In the genomic region with DNA sequence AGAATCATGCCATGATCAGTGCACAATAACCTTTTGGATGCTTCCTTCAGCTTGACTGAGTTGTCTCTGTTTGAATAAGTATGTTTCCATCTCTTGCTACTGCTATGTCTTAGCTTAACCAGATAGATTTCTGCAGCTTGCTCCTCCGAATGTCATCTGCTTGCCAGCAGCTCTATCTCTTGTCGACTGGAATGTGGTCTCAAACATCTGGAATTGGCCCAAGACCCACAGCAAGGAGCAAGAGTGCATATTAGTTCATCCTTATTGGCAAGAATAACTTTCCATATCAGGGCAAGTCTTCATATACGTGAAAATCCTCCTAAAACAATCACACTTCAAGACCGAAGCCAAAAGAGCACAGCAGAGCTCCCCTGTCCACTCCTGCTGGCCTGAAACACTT, we compare ENCODE assay signal across 30 mouse cellular contexts. TPM values are rescaled to one million over a fixed set of nuclear protein-coding genes. Genes with fewer than 3 reads are reported as not detected.
DNase-seq lines count a peak whose midpoint lies in the region; ATAC-seq and TF ChIP-seq lines count a peak whose summit lies in the region.
"Had no signal": no experiment of that assay in that cellular context is flagged by ENCODE, and none has a peak within 500 bp of the region (broad histone marks: within the 10 kb centered on the region; RNA-seq: fewer than 3 reads in every experiment).

No protein-coding gene starts in this region.

- H3K9me3 ChIP-seq in heart, postnatal 0 days (replicated peaks; ENCODE audit: control insufficient read depth, low read length) = no peaks in the 10 kb centered on the region
- no peaks in the 10 kb centered on the region for H3K9me3 ChIP-seq in lung, embryonic 14.5 days (ENCODE audit: low read depth, low read length)
- no peaks in the 10 kb centered on the region for H3K9me3 ChIP-seq in intestine, embryonic 16.5 days (ENCODE audit: control insufficient read depth, low read length)
- H3K9me3 ChIP-seq: forebrain, embryonic 13.5 days; heart, embryonic 10.5 days; hindbrain, embryonic 12.5 days; kidney, embryonic 15.5 days; limb, embryonic 15.5 days; liver, embryonic 15.5 days; megakaryocyte, embryonic 14.5 days; midbrain, embryonic 12.5 days; neural tube, embryonic 12.5 days had no signal

- no peaks in the 10 kb centered on the region for H3K27me3 ChIP-seq in heart, postnatal 0 days (ENCODE audit: control insufficient read depth, insufficient read depth, low read length)
- H3K27me3 ChIP-seq in lung, embryonic 14.5 days (ENCODE audit: insufficient read depth, low read length) = no peaks in the 10 kb centered on the region
- H3K27me3 ChIP-seq in intestine, embryonic 16.5 days (replicated peaks; ENCODE audit: control insufficient read depth, insufficient read depth, low read length) = 0 out of 2 replicates have a peak, but pooled peaks cover 2% of the 10 kb centered on the region
- H3K27me3 ChIP-seq: forebrain, embryonic 13.5 days; hindbrain, embryonic 12.5 days; limb, embryonic 15.5 days; midbrain, embryonic 12.5 days; neural tube, embryonic 12.5 days had no signal

- no peak for ATAC-seq in heart, postnatal 0 days (ENCODE audit: insufficient read depth, low read depth)
- peak; percentile 78 for ATAC-seq in lung, embryonic 14.5 days (ENCODE audit: insufficient read depth)
- no peak for ATAC-seq in intestine, embryonic 16.5 days
- ATAC-seq: activated CD4-positive, CD25-positive, alpha-beta regulatory T cell, adult 4 months; forebrain, embryonic 13.5 days; hindbrain, postnatal 0 days had no signal

- TF ChIP-seq EP300 in heart, postnatal 0 days (IDR thresholded peaks at IDR 0.05; ENCODE audit: low read depth) = no peak

- no peak for TF ChIP-seq CTCF in heart, postnatal 0 days (IDR thresholded peaks at IDR 0.05; ENCODE audit: low read depth)
- no peak for TF ChIP-seq CTCF in lung, embryonic 14.5 days (IDR thresholded peaks at IDR 0.05; ENCODE audit: low read depth)

- no peak overlapping the region for H3K27ac ChIP-seq in heart, postnatal 0 days (ENCODE audit: low read depth)
- H3K27ac ChIP-seq in lung, embryonic 14.5 days (ENCODE audit: low read depth) = no peak overlapping the region
- peak overlapping the region; percentile 42; the same call in 1 of the 2 replicates for H3K27ac ChIP-seq in intestine, embryonic 16.5 days (ENCODE audit: low read length)
- H3K27ac ChIP-seq: forebrain, embryonic 13.5 days; heart, embryonic 10.5 days; hindbrain, embryonic 12.5 days; hindbrain, postnatal 0 days; kidney, embryonic 15.5 days; layer of hippocampus, adult 2 months; limb, embryonic 15.5 days; liver, embryonic 15.5 days; midbrain, embryonic 12.5 days; neural tube, embryonic 12.5 days had no signal

- WGBS in heart, postnatal 0 days = 53% methylated on average over 4 of the region's 4 CpGs
- WGBS in lung, embryonic 14.5 days = 41% methylated on average over 4 of the region's 4 CpGs
- 55% methylated on average over 4 of the region's 4 CpGs for WGBS in intestine, embryonic 16.5 days

- no peak overlapping the region for H3K9ac ChIP-seq in heart, postnatal 0 days (replicated peaks; ENCODE audit: low read depth, low read length)
- no peak overlapping the region for H3K9ac ChIP-seq in lung, embryonic 14.5 days
- H3K9ac ChIP-seq in intestine, embryonic 16.5 days (ENCODE audit: low read depth, low read length) = no peak overlapping the region
- H3K9ac ChIP-seq: forebrain, embryonic 13.5 days; hindbrain, embryonic 12.5 days; kidney, embryonic 15.5 days; limb, embryonic 15.5 days; liver, embryonic 15.5 days; midbrain, embryonic 12.5 days; neural tube, embryonic 12.5 days had no signal

- no peaks in the 10 kb centered on the region for H3K36me3 ChIP-seq in heart, postnatal 0 days (replicated peaks; ENCODE audit: control insufficient read depth, insufficient read depth, low read length)
- H3K36me3 ChIP-seq in lung, embryonic 14.5 days (ENCODE audit: insufficient read depth) = no peaks in the 10 kb centered on the region
- H3K36me3 ChIP-seq in intestine, embryonic 16.5 days (ENCODE audit: control insufficient read depth, insufficient read depth, low read length) = no peaks in the 10 kb centered on the region
- H3K36me3 ChIP-seq: heart, embryonic 10.5 days; hindbrain, embryonic 12.5 days; kidney, embryonic 15.5 days; limb, embryonic 15.5 days; liver, embryonic 15.5 days; midbrain, embryonic 12.5 days; neural tube, embryonic 12.5 days had no signal

- H3K4me1 ChIP-seq in heart, postnatal 0 days (ENCODE audit: control insufficient read depth, insufficient read depth) = no peaks in the 10 kb centered on the region; the same call in 1 of the 2 replicates
- no peaks in the 10 kb centered on the region for H3K4me1 ChIP-seq in lung, embryonic 14.5 days (ENCODE audit: insufficient read depth)
- no peaks in the 10 kb centered on the region; the same call in 1 of the 2 replicates for H3K4me1 ChIP-seq in intestine, embryonic 16.5 days (ENCODE audit: control insufficient read depth, insufficient read depth, low read length)
- H3K4me1 ChIP-seq: liver, embryonic 15.5 days had no signal

- DNase-seq in heart, postnatal 0 days (ENCODE audit: low spot score) = peak; percentile 12
- DNase-seq in heart, postnatal 4 days = no peak
- peak; percentile 78 for DNase-seq in lung, embryonic 14.5 days
- no peak for DNase-seq in lung, postnatal 25 days (ENCODE audit: low spot score)
- peak; percentile 50 for DNase-seq in NIH3T3 (ENCODE audit: low read depth)
- DNase-seq: adrenal gland, adult 2 months; adrenal gland, postnatal 36 days; B cell, adult 2 months; cerebellum, adult 18-20 months; cerebellum, postnatal 10 days; gastrocnemius, postnatal 10 days; heart, postnatal 14 days; kidney, adult 11 months; kidney, postnatal 36 days; right cerebral cortex, adult 18-20 months; spleen, adult 18-20 months had no signal

- no peak overlapping the region for H3K4me3 ChIP-seq in heart, postnatal 0 days (ENCODE audit: low read depth, low read length)
- H3K4me3 ChIP-seq in lung, embryonic 14.5 days (ENCODE audit: low read depth, low read length) = no peak overlapping the region
- no peak overlapping the region for H3K4me3 ChIP-seq in intestine, embryonic 16.5 days (ENCODE audit: low read length)
- H3K4me3 ChIP-seq: forebrain, embryonic 13.5 days; heart, embryonic 10.5 days; hindbrain, embryonic 12.5 days; kidney, embryonic 15.5 days; layer of hippocampus, adult 2 months; limb, embryonic 15.5 days; liver, embryonic 15.5 days; megakaryocyte, embryonic 14.5 days; midbrain, embryonic 12.5 days; myocyte; neural tube, embryonic 12.5 days had no signal

- no peak overlapping the region for H3K4me2 ChIP-seq in heart, postnatal 0 days (ENCODE audit: low read depth, low read length)
- no peak overlapping the region for H3K4me2 ChIP-seq in lung, embryonic 14.5 days
- no peak overlapping the region for H3K4me2 ChIP-seq in intestine, embryonic 16.5 days (ENCODE audit: low read depth, low read length)
- H3K4me2 ChIP-seq: forebrain, embryonic 13.5 days; hindbrain, embryonic 12.5 days; kidney, embryonic 15.5 days; limb, embryonic 15.5 days; liver, embryonic 15.5 days; midbrain, embryonic 12.5 days; neural tube, embryonic 12.5 days had no signal

RNA-seq across cellular contexts. Expression of a gene that starts 14.6 kb away (rescaled TPM):
- 48.5 and 53.7 TPM in 2 replicates for total RNA-seq in heart, postnatal 0 days (2014; rRNA removed; ENCODE audit: low replicate concordance)
- polyA plus RNA-seq in heart, postnatal 0 days (2015; fragmentation: Nextera tagmentation; extraction: Ambion mirVana) = 55.6 and 57.4 TPM in 2 replicates
- total RNA-seq in heart, postnatal 4 days (2021) = 10 to 100 TPM; 96.0 to 99.1 TPM
- 110 and 112 TPM in 2 replicates for polyA plus RNA-seq in lung, embryonic 14.5 days (2014; fragmentation: Nextera tagmentation; extraction: Ambion mirVana)
- 69.3 and 71.0 TPM in 2 replicates for polyA plus RNA-seq in intestine, embryonic 16.5 days (2015; fragmentation: Nextera tagmentation; extraction: Ambion mirVana)

Comparison
In these comparisons a context has a peak if more than half of its experiments do, and no peak if none do; other contexts are left out.
1. DNase-seq: peak in heart, postnatal 0 days (single experiment), lung, embryonic 14.5 days (single experiment) and NIH3T3 (single experiment); none in heart, postnatal 4 days (single experiment) and lung, postnatal 25 days (single experiment).